Mouse (Mus musculus) embryo, embryonic 11.5 days (tissue): ENCODE data around the gene Clec16a.

ENCODE experiments used
- DNase-seq: peaks from one replicate; pipeline ENCODE4 v3.0.0-alpha.2; 2012; ENCODE audit warnings: low read depth, low spot score

Clec16a gene

DNA sequence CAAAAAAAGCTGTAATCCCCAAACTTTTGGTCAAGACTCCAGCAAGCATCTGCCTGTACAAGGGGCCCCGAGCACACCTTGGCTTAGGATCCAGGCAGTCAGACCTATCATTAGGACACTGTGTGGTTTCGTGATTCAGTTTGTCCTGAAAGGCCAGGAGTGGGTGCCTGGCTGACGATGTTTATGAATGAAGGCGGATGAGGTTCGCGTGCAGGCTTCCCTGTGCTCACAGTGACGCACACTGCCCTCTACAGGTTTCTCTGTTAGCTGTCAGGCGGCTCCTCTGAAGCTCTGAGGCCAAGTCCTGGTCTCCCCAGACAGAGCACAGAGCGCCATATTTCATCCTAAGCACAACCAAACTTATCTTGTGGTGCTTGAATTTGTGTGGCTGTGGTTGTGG is 241.1 kb downstream of the Clec16a start:
- DNase-seq, result peak; percentile 83

DNA sequence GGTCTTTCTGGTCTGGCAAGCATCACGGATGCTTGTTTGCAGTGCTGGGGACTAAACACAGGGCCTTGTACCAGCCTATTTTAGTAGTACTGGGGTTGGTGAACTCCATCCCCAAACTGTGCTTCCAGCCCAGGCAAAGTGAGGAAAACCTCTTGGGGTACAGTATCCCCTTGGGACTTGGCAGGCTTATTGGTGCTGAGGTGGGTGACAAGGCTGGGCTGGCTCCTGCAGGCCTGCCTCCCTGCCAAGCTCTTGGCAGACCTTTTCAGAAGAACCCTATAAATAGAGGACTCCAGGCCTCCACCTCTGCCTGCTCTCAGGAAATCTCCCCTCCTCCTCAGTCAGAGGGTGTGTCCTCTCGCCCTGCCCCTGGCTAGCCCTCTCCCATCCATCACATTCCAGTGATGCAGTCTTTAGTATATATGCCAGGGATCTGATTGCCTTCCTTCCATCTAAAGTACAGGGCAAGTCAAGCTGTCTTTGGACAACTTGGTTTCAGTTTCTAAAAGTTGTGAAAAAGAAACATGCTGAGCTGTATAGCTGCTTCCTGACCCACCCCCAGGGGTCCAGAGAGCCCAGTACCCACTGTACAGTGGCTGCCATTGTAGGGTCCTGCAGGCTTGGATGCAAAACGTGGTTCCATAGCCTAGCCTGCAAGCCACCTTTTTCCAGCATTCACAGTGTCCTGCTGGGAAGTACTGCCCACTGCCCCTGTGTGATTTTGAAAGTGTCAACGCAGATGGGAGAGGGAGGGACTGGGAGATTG is 241.8 kb downstream of the Clec16a start:
- DNase-seq, result no peak

DNA sequence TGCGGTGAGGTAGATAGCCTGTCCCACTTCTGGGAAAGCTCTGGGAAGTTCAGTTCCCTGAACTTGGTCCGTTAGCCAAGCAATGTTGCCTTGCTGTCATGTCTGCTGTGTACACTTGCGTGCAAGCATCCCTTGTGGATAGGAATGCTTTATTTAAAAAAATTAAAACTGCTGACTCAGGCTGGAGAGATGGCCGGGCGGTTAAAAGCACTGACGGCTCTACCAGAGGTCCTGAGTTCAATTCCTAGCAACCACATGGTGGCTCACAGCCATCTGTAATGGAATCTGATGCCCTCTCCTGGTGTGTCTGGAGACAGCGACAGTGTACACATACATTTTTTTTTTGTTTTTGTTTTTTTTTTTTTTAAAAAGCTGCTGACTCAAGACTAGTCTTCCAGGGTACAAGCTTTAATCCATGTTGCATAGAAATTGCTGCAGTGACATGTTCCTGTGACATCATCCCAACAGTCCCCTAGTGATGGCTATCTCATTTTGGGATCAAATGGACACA is 242.5 kb downstream of the Clec16a start:
- no peak for DNase-seq

DNA sequence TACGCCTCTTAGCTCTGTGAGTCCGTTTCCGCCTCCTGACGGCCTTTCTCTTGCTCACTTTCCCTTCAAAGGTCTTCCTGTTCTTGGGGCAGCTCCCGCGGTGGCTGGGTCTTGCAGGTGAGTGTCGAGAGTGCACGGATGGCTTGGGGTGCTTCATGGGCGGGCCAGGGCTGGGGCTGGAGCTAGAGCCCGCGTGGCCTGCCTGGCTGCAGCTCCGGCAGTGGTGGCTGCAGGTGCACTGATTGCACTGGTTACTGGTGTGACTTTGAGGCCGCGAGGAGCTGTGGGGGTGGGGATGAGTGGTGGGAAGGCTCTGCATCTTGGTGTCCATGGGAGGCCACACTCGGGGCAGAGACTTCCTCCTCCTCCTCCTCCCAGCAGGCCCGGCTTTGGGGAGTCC is 243.1 kb downstream of the Clec16a start, which contains the start of gene Tnp2:
Tnp2 (minus strand) TSS at position 390 of the 400 bp plus-strand sequence.
- no peak for DNase-seq

DNA sequence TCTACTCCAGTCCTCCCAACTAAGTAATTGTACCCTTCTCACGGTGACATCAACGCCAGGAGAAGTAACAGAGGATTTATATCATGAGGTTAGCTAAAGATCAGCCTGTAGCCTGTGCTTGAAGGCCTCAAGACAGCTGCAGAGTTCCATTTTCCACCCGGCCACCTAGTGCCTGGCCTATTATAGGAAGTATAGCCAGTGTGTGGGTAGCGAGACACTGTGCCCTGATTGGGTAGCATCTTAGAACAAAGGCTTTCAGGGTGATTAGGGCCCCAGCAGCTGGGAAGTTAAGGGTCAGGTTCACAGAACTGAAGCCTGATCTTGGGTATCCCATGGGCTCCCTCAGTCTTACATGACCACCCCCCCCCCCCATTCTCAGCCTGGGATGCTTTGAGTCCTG is 243.7 kb downstream of the Clec16a start:
- DNase-seq, result no peak

DNA sequence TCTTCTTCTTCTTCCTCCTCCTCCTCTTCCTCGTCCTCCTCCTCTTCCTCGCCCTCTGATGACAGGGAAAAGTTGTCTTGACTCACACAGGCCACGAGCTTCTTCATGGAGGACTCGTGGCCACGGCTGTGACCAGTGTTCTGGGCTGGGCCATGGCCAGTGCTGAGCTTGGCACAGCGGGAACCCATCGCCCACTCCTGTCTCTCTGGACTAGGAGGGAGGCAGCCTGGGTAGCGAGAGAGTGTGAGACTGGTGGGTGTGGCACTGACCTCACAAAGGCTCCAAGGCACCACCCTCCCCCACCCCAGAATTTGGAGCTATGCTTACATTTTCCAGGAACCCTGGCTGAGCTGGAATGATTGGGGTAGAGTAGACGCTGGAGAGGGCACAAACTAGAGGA is 245.6 kb downstream of the Clec16a start, which contains the start of gene Prm3:
Prm3 (minus strand) TSS at position 213 of the 400 bp plus-strand sequence.
- DNase-seq, result no peak
